Mouse (Mus musculus) small intestine, adult 2 months (tissue): ENCODE results near the gene Atp11c. TPM values are rescaled to one million over a fixed set of nuclear protein-coding genes. Genes with fewer than 3 reads are reported as not detected.
A peak's percentile ranks its signal among the peaks of the same experiment; 100 is the strongest.

ENCODE experiments used
- H3K27ac ChIP-seq: fragments of 200-500 bp; 2 replicates; pipeline ENCODE4 v1.5.1; 2012; ENCODE audit warnings: low read depth, low read length, control low read depth, inconsistent platforms; ENCODE audit not compliant: insufficient read depth
- H3K27me3 ChIP-seq: fragments of 200-500 bp; 2 replicates; pipeline ENCODE4 v1.6.1; 2012; ENCODE audit warnings: mild to moderate bottlenecking, moderate library complexity, low read length, inconsistent platforms; ENCODE audit not compliant: control insufficient read depth, insufficient read depth
- H3K36me3 ChIP-seq: fragments of 200-500 bp; 2 replicates; pipeline ENCODE4 v1.6.1; 2012; ENCODE audit warnings: mild to moderate bottlenecking, low read length, control low read depth, inconsistent platforms; ENCODE audit not compliant: control insufficient read depth, insufficient read depth
- H3K4me1 ChIP-seq: fragments of 200-500 bp; 2 replicates; pipeline ENCODE4 v1.6.1; 2012; ENCODE audit warnings: low read length, inconsistent platforms, mixed read lengths; ENCODE audit not compliant: control insufficient read depth, insufficient read depth, insufficient read length
- H3K4me3 ChIP-seq: fragments of 200-500 bp; 2 replicates; pipeline ENCODE4 v1.5.1; 2012; ENCODE audit warnings: low read depth, mild to moderate bottlenecking, control low read depth, inconsistent platforms, low read length, moderate library complexity
- CTCF ChIP-seq: fragments of 200-500 bp; IDR thresholded peaks from 2 replicates; pipeline ENCODE4 v1.5.1; 2012; ENCODE audit warnings: low read depth, mild to moderate bottlenecking, control low read depth, inconsistent platforms, low read length, moderate library complexity, mixed read lengths; ENCODE audit not compliant: insufficient replicate concordance, insufficient read length; ENCODE audit errors: extremely low read depth
- POLR2A ChIP-seq: fragments of 200-500 bp; IDR thresholded peaks from 2 replicates; pipeline ENCODE4 v1.6.1; 2012; ENCODE audit warnings: low read depth, mild to moderate bottlenecking, control low read depth, inconsistent platforms, low read length, moderate library complexity
- WGBS: fragments of 180-500 bp; shearing (Covaris S2); methylation state at CpG from one replicate; pipeline ENCODE4 v1.1.7; 2018; 5-methylcytosine and 5-hydroxymethylcytosine counted together
- polyA plus RNA-seq: library from polyadenylated mRNA; depleted of rRNA; stranded (reverse); fragments of >200 nt; gene quantifications from 2 replicates; pipeline ENCODE4 v1.2.3, GENCODE M21; 2012; rRNA removed

Gene Atp11c
- 0.58 and 1.1 TPM in 2 replicates for polyA plus RNA-seq

GRCm38 (mm10) chrX:60592598-60592997 lies at the start of gene Atp11c:
Gene Atp11c, minus strand, starts transcription at chrX:60592698.
- no peak for TF ChIP-seq POLR2A
- no peak for TF ChIP-seq CTCF
- 73% methylated on average over 2 of the region's 2 CpGs for WGBS

DNA sequence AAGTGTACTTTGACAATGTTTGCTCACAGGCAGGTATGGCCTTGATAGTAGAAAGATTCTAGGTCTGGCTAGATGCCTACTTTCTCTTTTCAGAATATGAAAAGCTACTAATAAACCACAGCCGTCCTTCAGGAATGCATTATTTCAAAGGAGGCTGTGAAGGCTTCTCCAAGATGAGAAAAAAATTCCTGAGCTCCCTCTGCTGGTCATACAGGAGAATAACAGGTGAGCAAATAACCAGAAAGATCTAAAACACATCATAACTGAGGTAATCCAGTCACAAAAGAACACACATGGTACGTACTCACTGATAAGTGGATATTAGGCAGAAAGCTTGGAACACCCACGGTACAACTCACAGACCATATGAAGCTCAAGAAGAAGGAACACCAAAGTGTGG lies 16.7 kb upstream of the Atp11c start:
- no peak overlapping the region for H3K4me3 ChIP-seq
- WGBS = 20% methylated on average over 3 of the region's 3 CpGs
- H3K27ac ChIP-seq = no peak overlapping the region
- no peaks in the 10 kb centered on the region for H3K36me3 ChIP-seq
- H3K4me1 ChIP-seq = no peaks in the 10 kb centered on the region
- H3K27me3 ChIP-seq = no peaks in the 10 kb centered on the region
- TF ChIP-seq POLR2A = no peak
- no peak for TF ChIP-seq CTCF

More at GRCm38 (mm10) chrX:60592598-60592997, at the start of gene Atp11c:
- no peaks in the 10 kb centered on the region for H3K4me1 ChIP-seq
- no peak within 1 kb of the TSS for H3K27ac ChIP-seq
- H3K4me3 ChIP-seq = no peak within 1 kb of the TSS
- no peaks in the 10 kb centered on the region for H3K36me3 ChIP-seq
- H3K27me3 ChIP-seq = no peaks in the 10 kb centered on the region

GRCm38 (mm10) chrX:60570539-60570938 lies 22.0 kb downstream of the Atp11c start:
- 19% methylated on average over 1 of the region's 1 CpGs for WGBS
- H3K36me3 ChIP-seq = no peaks in the 10 kb centered on the region
- TF ChIP-seq CTCF = no peak
- TF ChIP-seq POLR2A = no peak
- no peak overlapping the region for H3K27ac ChIP-seq
- no peaks in the 10 kb centered on the region for H3K27me3 ChIP-seq
- H3K4me1 ChIP-seq = no peaks in the 10 kb centered on the region
- H3K4me3 ChIP-seq = no peak overlapping the region

- no peak overlapping the region for H3K27ac ChIP-seq
- TF ChIP-seq POLR2A = no peak
- TF ChIP-seq CTCF = no peak
- no peaks in the 10 kb centered on the region for H3K4me1 ChIP-seq
- H3K36me3 ChIP-seq = no peaks in the 10 kb centered on the region
- no peaks in the 10 kb centered on the region for H3K27me3 ChIP-seq
- H3K4me3 ChIP-seq = no peak overlapping the region
Measured at GRCm38 (mm10) chrX:60569047-60569446, 23.5 kb downstream of the Atp11c start.

- no peaks in the 10 kb centered on the region for H3K36me3 ChIP-seq
- H3K4me1 ChIP-seq = no peaks in the 10 kb centered on the region
- H3K27me3 ChIP-seq = no peaks in the 10 kb centered on the region
- no peak overlapping the region for H3K4me3 ChIP-seq
- WGBS = 60% methylated on average over 4 of the region's 4 CpGs
- no peak overlapping the region for H3K27ac ChIP-seq
- TF ChIP-seq CTCF (no peak), POLR2A (no peak)
Measured at GRCm38 (mm10) chrX:60555242-60555641, 37.3 kb downstream of the Atp11c start.

GRCm38 (mm10) chrX:60547444-60548304 lies 44.8 kb downstream of the Atp11c start:
- Histone ChIP-seq H3K27me3 (peaks cover 12% of the 10 kb centered on the region), H3K4me1 (no peaks in the 10 kb centered on the region), H3K4me3 (peak overlapping the region; percentile 75), H3K36me3 (no peaks in the 10 kb centered on the region), H3K27ac (no peak overlapping the region)
- TF ChIP-seq CTCF = no peak
- TF ChIP-seq POLR2A = no peak
- WGBS = 35% methylated on average over 58 of the region's 113 CpGs

DNA sequence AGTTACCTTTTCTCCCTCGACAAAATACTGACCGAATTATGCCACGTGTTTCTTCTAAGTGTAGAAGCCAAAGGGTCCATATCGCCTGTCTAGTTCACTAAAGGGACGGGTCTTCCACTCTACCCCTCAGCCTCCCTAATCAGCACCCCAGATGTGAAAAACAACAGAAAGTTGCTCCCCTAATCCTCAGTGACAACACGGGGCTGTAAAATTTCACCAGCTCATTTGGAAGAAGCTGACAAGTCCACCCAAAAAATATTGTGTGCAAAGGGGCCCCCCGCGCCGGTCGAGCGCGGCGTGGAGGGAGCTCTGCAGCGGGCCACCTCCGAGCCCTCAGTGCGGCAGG lies 45.4 kb downstream of the Atp11c start:
- H3K36me3 ChIP-seq = no peaks in the 10 kb centered on the region
- peak overlapping the region; percentile 54 for H3K4me3 ChIP-seq
- TF ChIP-seq CTCF (no peak), POLR2A (no peak)
- H3K4me1 ChIP-seq = no peaks in the 10 kb centered on the region
- H3K27ac ChIP-seq = no peak overlapping the region
- 11% methylated on average over 16 of the region's 16 CpGs for WGBS
- H3K27me3 ChIP-seq = peaks cover 12% of the 10 kb centered on the region
